8 mouse cellular contexts compared by ENCODE assay signal in genomic region chr16:21333223-21333951, GRCm38 (mm10).
DNase-seq lines count a peak whose midpoint lies in the region; ATAC-seq lines count a peak whose summit lies in the region.

No protein-coding gene starts in this region.

- H3K9ac ChIP-seq in hindbrain, embryonic 15.5 days = peak overlapping the region; percentile 56

- H3K9me3 ChIP-seq in hindbrain, embryonic 15.5 days = no peaks in the 10 kb centered on the region

- WGBS in hindbrain, embryonic 15.5 days = 2% methylated on average over 44 of the region's 44 CpGs

- H3K27ac ChIP-seq in hindbrain, embryonic 15.5 days (replicated peaks) = peak overlapping the region; percentile 94

- H3K4me2 ChIP-seq in hindbrain, embryonic 15.5 days = peak overlapping the region; percentile 97

- H3K4me3 ChIP-seq in hindbrain, embryonic 15.5 days = peak overlapping the region; percentile 51

- H3K36me3 ChIP-seq in hindbrain, embryonic 15.5 days = no peaks in the 10 kb centered on the region

- ATAC-seq in hindbrain, embryonic 15.5 days (ENCODE audit: low FRiP score, low read depth) = peak; percentile 91

- H3K27me3 ChIP-seq in hindbrain, embryonic 15.5 days = no peaks in the 10 kb centered on the region

- H3K4me1 ChIP-seq in hindbrain, embryonic 15.5 days (replicated peaks) = peaks cover 24% of the 10 kb centered on the region

- DNase-seq in T-cell, adult 2 months (ENCODE audit: low spot score) = peak; percentile 93
- peak; percentile 94 for DNase-seq in cerebellum, postnatal 36 days
- DNase-seq in frontal cortex, postnatal 36 days (ENCODE audit: low spot score in 2 of 2) = peak; percentile 94 to 95
- peak; percentile 91 for DNase-seq in layer of hippocampus, postnatal 36 days
- DNase-seq in lung, postnatal 25 days (ENCODE audit: low spot score) = peak; percentile 92
- peak; percentile 78 for DNase-seq in retina, adult 2 months (ENCODE audit: low read depth, low spot score)
- DNase-seq in thymus, postnatal 25 days = peak; percentile 94

Comparison
In these comparisons a context has a peak if more than half of its experiments do, and no peak if none do; other contexts are left out.
1. Peak in every context shown above with its lines: DNase-seq, ATAC-seq, H3K4me3 ChIP-seq and H3K27ac ChIP-seq.